Mouse (Mus musculus) cortical plate, adult 2 months (tissue): ENCODE measurements around the gene Sfrp2. TPM values are rescaled to one million over a fixed set of nuclear protein-coding genes. Genes with fewer than 3 reads are reported as not detected.

ENCODE experiments used
- H3K27ac ChIP-seq: fragments of 200-500 bp; 2 replicates; pipeline ENCODE4 v1.5.1; 2012; ENCODE audit warnings: low read length, control low read depth, inconsistent platforms; ENCODE audit not compliant: insufficient read depth
- H3K4me1 ChIP-seq: fragments of 200-500 bp; 2 replicates; pipeline ENCODE4 v1.6.1; 2011; ENCODE audit warnings: low read length; ENCODE audit not compliant: control insufficient read depth, insufficient read depth
- H3K4me3 ChIP-seq: fragments of 200-500 bp; 2 replicates; pipeline ENCODE4 v1.5.1; 2011; ENCODE audit warnings: mild to moderate bottlenecking, low read length, control low read depth; ENCODE audit not compliant: insufficient read depth
- CTCF ChIP-seq: fragments of 200-500 bp; IDR thresholded peaks from 2 replicates; pipeline ENCODE4 v1.5.1; 2011; ENCODE audit warnings: mild to moderate bottlenecking, control low read depth, low read length; ENCODE audit not compliant: insufficient read depth; ENCODE audit errors: extremely low read depth
- POLR2A ChIP-seq: fragments of 200-500 bp; IDR thresholded peaks from 2 replicates; pipeline ENCODE4 v1.6.1; 2011; ENCODE audit warnings: mild to moderate bottlenecking, low read length, control low read depth; ENCODE audit not compliant: insufficient read depth; ENCODE audit errors: extremely low read depth
- polyA plus RNA-seq: library from polyadenylated mRNA; depleted of rRNA; stranded (reverse); fragments of >200 nt; gene quantifications from 2 replicates; pipeline ENCODE4 v1.2.3, GENCODE M21; 2012; rRNA removed

The Sfrp2 gene
- polyA plus RNA-seq, 1 experiment: 3.6 TPM

GRCm38 (mm10) chr3:83789651-83790451 lies 23.7 kb downstream of the Sfrp2 start:
- H3K27ac ChIP-seq: no peak overlapping the region
- no peak for TF ChIP-seq CTCF
- no peak for TF ChIP-seq POLR2A

DNA sequence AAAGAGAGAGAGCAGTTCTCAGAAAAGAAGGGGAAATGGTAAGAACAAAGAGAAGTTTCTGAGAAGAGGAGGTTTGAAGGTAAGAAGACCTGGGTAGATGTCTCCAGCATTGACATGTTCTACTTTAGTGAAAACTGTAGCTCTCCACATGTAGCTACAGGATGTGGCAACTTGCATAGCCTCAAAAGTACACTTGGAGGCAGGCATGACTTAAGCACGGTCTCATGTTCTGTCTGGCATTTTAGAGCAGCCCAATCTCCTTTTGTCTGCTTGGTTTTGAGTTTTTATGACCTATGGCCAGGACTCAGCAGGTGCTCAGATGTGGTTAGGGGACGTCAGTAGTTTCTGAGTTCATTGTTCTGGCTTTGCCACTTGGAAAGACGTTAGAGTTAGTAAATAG lies 25.3 kb downstream of the Sfrp2 start:
- Histone ChIP-seq H3K4me1 (no peaks in the 10 kb centered on the region), H3K4me3 (no peak overlapping the region), H3K27ac (no peak overlapping the region)
- TF ChIP-seq POLR2A: no peak
- no peak for TF ChIP-seq CTCF

More at GRCm38 (mm10) chr3:83789651-83790451, 23.7 kb downstream of the Sfrp2 start:
- Histone ChIP-seq H3K4me1 (no peaks in the 10 kb centered on the region), H3K4me3 (peak overlapping the region; percentile 29)

- no peak overlapping the region for H3K4me3 ChIP-seq
- TF ChIP-seq CTCF (no peak), POLR2A (no peak)
- no peak overlapping the region for H3K27ac ChIP-seq
- H3K4me1 ChIP-seq: no peaks in the 10 kb centered on the region; the same call in 1 of the 2 replicates
These were observed 31.0 kb downstream of the Sfrp2 start for GRCm38 (mm10) chr3:83797098-83797497.

GRCm38 (mm10) chr3:83797828-83798227 lies 31.7 kb downstream of the Sfrp2 start:
- Histone ChIP-seq H3K4me1 (no peaks in the 10 kb centered on the region; the same call in 1 of the 2 replicates), H3K4me3 (no peak overlapping the region), H3K27ac (no peak overlapping the region)
- TF ChIP-seq CTCF: peak; percentile 49
- TF ChIP-seq POLR2A: no peak

DNA sequence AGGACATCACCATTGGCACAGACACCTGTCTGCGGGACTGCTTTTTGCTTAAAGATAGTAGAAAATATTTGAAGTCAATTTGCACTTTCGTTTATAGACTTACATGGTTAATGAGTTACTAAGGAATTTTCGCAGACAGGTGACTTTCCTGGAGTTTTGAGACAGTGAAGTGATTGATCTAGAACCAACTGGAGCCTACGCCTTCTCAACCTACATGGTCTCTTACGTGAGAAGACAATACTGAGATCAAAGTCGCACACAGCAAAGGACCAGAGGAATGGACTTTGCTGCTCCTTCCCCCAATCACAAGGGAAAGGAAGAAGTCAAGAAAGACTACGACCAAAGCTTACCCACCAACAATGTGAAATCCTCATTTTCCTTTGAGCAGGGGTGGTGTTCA lies 33.4 kb downstream of the Sfrp2 start:
- TF ChIP-seq CTCF (no peak), POLR2A (no peak)
- Histone ChIP-seq H3K4me3 (no peak overlapping the region), H3K27ac (no peak overlapping the region), H3K4me1 (no peaks in the 10 kb centered on the region; the same call in 1 of the 2 replicates)

DNA sequence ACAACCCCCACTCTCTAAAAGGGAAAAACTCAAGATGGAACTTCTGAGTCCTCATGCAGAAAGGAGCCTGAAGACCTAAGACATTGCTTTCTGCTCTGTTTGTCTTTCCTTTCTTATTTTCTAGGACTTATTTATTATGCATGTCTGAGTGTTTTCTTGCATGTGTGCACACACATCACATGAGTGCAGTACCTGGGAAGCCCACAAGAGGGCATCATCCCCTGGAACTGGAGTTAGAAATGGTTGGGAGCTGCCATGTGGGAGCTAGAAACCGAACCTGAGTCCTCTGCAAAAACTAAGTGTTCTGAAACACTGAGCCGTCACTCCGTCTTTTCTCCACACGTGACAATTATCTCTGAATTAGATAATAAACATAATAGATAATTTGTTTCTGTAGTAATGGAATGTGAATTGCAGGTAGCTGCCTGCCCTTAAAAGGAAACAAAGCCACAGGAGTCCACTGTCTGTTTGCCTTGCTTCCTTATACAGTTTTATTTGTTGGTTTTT lies 35.6 kb downstream of the Sfrp2 start:
- Histone ChIP-seq H3K4me1 (no peaks in the 10 kb centered on the region; the same call in 1 of the 2 replicates), H3K4me3 (no peak overlapping the region), H3K27ac (no peak overlapping the region)
- TF ChIP-seq POLR2A (no peak), CTCF (no peak)

GRCm38 (mm10) chr3:83808483-83808882 lies 42.4 kb downstream of the Sfrp2 start:
- TF ChIP-seq CTCF (no peak), POLR2A (no peak)
- H3K4me1 ChIP-seq: no peaks in the 10 kb centered on the region
- H3K4me3 ChIP-seq: no peak overlapping the region
- H3K27ac ChIP-seq: no peak overlapping the region

DNA sequence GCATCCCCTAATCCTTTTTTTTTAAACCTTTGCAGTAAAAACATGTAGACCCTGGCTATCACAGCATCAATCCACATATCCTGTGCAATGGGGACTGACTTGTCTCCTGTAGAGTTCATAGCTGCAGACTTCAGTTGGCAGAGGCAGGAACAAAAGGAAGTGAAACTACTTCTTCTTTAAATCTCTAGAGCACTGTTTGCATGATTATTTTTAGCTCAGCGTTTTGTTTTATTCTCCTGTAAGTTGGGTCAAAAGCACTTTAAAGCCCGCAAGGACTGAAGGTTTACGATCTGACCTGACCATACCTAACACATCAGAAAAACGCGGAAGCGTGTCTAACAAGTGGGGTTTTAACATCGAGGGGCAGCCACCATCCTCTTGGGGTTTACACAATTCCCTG lies 45.9 kb downstream of the Sfrp2 start:
- no peak for TF ChIP-seq CTCF
- TF ChIP-seq POLR2A: no peak
- Histone ChIP-seq H3K4me3 (no peak overlapping the region), H3K4me1 (no peaks in the 10 kb centered on the region), H3K27ac (no peak overlapping the region)

GRCm38 (mm10) chr3:83812863-83813262 lies 46.7 kb downstream of the Sfrp2 start:
- TF ChIP-seq POLR2A: no peak
- TF ChIP-seq CTCF: no peak
- no peak overlapping the region for H3K4me3 ChIP-seq
- H3K27ac ChIP-seq: no peak overlapping the region
- H3K4me1 ChIP-seq: no peaks in the 10 kb centered on the region

- Histone ChIP-seq H3K27ac (no peak overlapping the region), H3K4me3 (no peak overlapping the region), H3K4me1 (no peaks in the 10 kb centered on the region)
- TF ChIP-seq POLR2A: no peak
- TF ChIP-seq CTCF: no peak
These were observed 50.3 kb downstream of the Sfrp2 start for GRCm38 (mm10) chr3:83816372-83816925.

DNA sequence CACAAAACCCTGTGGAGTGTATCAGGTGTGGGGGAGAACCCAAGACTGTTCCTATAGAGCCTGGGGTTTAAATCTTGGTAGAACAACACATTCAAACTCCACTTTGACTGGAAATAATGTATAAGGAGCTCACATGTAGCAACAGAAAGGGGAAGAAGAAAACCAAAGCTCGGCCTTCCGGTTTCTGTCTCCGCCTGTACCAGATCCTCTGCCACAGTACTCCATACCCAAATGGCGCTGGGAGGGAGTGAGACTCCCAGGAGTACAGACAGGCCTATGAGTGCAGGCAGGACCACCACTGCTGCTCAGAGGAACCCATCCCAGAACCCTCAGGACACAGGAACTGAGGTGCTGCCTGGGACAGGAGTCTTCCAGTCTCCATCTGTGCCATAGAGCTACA lies 57.7 kb downstream of the Sfrp2 start:
- Histone ChIP-seq H3K4me1 (no peaks in the 10 kb centered on the region), H3K27ac (no peak overlapping the region), H3K4me3 (no peak overlapping the region)
- TF ChIP-seq POLR2A (no peak), CTCF (no peak)

Other genes with a start within 250 kb of the Sfrp2 start
- 0.66 and 0.73 TPM in 2 replicates for gene Tlr2, start 75.4 kb downstream of the Sfrp2 start, polyA plus RNA-seq